Mouse (Mus musculus) monocyte, adult 5-6 weeks (primary cell): ENCODE data around the gene Cmklr1. TPM values are rescaled to one million over a fixed set of nuclear protein-coding genes. Genes with fewer than 3 reads are reported as not detected.

Experiments
- ATAC-seq: fragments of 153-309, 156-312 bp; replicated peaks from 2 replicates; pipeline ENCODE4 v1.8.0; 2017; ENCODE audit warnings: mild to moderate bottlenecking; ENCODE audit not compliant: low TSS enrichment, insufficient number of reproducible peaks, severe bottlenecking, poor library complexity, low FRiP score
- total RNA-seq: library from RNA; stranded (forward); fragments of 200-1000, 200-491, 200-594 nt; gene quantifications from 3 replicates; pipeline ENCODE4 v1.2.3, GENCODE M21; 2017

Cmklr1 gene
- total RNA-seq, result 15.8 to 84.7 TPM (median 20.2 TPM) in 3 replicates

GRCm38 (mm10) chr5:113650035-113650865 lies at the start of gene Cmklr1:
TSS of gene Cmklr1 (minus strand) at chr5:113650426.
- no peak for ATAC-seq

DNA sequence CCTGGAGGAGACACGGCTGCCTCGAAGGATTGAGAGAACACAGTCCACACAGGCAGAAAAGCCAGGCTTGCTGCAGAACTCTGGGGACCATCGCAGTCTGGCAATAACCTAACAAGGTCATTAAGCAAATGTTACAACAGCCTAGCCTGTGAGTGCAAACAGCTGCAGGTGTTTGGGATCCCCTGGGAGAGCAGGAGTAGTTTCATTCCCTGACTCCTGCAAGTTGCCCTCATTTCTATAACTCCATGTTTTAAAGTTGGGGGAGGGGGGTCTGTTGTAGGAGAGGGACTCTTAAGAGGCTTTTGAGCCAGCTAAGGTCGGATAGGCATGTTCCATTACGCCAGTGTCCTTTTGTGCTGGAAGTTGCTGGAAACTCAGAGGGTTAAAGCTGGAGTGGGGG lies 44.2 kb upstream of the Cmklr1 start:
- no peak for ATAC-seq

GRCm38 (mm10) chr5:113694000-113694399 lies 43.8 kb upstream of the Cmklr1 start:
- ATAC-seq, result no peak

DNA sequence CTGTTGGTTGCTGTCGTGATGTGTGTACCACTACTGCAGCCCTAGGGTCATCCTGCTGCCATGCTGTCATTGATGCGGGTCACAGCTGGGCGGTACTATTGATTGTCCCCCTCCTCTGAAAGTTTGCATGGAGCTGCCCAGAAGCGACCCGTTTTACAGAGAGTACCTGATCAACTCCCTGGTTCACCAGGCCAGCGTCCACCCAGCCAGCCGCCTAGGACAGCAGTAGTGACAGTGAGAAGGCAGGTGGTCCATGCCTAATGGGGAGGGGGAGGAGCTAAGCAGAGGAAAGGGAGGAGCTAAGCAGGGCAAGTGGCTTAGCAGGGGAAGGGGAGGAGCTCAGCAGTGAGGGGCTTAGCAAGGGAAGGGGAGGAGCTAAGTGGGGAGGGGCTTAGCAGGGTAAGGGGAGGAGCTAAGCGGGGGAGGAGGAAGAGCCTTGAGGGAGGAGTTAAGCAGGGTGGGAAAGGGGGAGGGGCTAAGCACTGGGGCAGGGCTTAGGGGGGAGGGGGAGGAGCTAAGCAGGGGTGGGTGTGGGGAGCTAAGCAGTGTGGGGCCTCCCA lies 43.0 kb upstream of the Cmklr1 start:
- ATAC-seq, result no peak

GRCm38 (mm10) chr5:113690866-113691265 lies 40.6 kb upstream of the Cmklr1 start:
- ATAC-seq, result no peak

DNA sequence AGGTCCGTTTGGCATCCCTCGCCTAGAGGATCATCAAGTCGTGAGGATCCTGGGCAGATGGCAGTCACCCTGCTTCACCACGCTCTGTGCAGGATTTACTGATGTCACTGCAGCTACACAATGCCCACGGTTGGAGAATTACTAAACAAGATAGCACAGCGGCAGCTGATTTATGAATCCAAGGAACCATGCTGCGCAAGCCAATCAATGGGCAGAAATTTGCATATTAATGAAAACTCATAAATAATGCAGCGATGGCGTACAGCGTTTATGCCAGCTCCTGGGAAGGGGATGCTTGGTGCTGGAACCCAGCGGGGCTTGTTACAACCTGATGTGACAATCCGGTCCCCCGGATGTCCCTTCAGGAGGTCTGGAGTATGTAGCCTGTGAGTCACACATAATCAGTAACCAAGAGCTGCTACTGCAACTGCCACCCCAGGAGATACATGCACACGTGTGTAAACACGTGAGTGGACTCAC lies 39.9 kb upstream of the Cmklr1 start:
- no peak for ATAC-seq

GRCm38 (mm10) chr5:113687514-113687913 lies 37.3 kb upstream of the Cmklr1 start:
- no peak for ATAC-seq

DNA sequence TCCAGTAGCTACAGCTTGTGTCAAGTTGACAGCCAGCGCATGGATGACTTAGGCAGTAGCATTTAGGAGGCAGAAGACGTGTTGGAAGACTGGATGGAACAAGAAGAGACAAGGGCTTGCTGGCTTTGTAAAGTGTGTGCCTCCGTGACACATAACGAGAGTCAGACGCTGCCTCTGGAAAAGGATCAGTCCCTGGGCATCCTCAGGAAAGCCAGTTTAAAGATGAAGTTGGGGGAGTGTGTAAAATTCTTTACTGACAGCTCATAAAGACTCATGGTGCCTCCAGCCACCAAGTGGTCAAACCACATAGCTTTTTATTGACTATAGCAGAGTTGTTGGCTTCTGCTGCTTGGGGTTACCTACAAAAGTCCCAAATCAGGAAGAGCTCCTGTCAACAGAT lies 35.2 kb upstream of the Cmklr1 start:
- ATAC-seq, result no peak

DNA sequence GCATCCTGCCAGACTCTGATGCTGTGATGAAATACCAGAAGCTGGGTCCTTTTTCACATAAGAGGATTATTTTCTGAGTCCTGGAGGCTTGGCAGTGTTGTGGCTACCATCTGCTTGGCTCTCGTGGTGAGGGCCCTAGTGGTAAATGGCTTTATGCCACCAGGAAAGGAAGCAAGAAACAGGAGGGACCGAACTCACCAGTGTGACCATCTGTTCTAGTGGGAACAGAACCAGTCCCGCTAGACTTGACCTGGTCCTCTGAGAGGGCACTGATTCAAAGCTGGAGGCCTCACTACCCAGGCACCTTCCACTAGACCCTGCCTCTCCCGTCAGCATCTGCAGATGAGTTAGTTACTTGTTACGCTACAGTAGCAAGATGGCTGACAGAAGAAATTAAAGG lies 33.0 kb upstream of the Cmklr1 start:
- ATAC-seq, result no peak

DNA sequence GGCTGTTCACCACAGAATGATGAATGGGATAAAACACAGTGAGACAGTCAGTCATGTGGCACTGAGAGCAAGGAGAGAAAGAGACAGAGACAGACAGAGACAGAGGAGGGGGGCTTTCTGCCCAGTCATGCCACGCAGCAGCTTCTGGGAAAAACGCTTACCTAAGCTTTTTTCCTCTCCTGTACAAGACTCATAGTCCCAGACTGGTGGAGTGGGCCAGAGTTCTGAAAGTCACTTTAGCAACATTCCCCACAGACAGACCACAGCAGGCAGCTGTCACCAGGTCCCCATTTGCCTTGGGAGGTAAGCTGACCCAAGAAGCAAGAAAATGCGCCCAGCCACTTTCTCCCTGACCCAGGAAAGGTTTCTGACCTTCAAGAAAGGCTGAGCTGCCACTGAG lies 32.2 kb upstream of the Cmklr1 start:
- no peak for ATAC-seq

DNA sequence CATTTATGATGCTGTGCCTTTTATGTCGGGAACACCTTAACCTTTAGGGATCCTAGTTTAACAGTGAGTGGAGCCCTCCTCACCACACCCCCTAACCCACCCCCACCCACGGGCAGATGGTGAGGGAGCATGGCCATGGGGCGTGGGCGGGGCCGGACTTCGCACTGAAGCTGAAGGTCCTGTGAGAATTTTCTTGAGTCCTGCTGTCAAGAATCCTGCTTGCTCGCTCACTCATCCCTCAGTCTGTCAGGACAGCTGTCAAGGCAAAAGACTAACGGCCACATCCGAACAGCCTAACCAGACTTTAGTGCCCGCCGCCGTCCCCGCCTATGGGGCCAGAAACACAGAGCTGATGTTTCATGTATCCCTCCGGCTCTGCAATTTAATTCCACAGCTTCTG lies 31.0 kb upstream of the Cmklr1 start:
- no peak for ATAC-seq

- ATAC-seq, result no peak
Measured at GRCm38 (mm10) chr5:113679509-113679908, 29.3 kb upstream of the Cmklr1 start.

- ATAC-seq, result no peak
Measured at GRCm38 (mm10) chr5:113678743-113679452, 28.7 kb upstream of the Cmklr1 start.

- ATAC-seq, result no peak
Measured at GRCm38 (mm10) chr5:113677541-113677940, 27.3 kb upstream of the Cmklr1 start.

- no peak for ATAC-seq
Measured at GRCm38 (mm10) chr5:113674851-113675250, 24.6 kb upstream of the Cmklr1 start.

DNA sequence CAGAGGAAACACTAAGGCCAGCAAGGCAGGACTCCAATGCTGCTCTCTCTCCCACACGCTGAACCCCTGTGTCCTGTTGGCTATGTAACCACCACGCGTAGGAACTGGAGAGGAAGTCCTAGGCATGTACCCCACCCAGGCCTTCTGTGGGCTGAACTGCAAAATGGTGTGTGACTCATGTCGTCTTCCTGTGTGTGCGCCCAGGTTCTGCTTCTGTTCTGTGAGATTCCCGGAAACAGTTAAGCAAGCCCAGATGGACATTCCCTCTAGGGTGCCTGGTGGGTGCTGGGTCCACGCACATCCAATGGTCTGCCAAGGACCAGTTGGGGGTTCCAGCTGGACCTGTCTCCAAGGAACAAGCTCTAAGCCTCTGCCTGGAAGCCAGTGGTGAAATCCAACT lies 22.2 kb upstream of the Cmklr1 start:
- ATAC-seq, result peak; percentile 97

- 0 out of 2 replicates have a peak, but pooled peaks have one; percentile 23 for ATAC-seq
Measured at GRCm38 (mm10) chr5:113670597-113670996, 20.4 kb upstream of the Cmklr1 start.

- ATAC-seq, result no peak
Measured at GRCm38 (mm10) chr5:113670110-113670509, 19.9 kb upstream of the Cmklr1 start.

GRCm38 (mm10) chr5:113664629-113665195 lies 14.5 kb upstream of the Cmklr1 start:
- ATAC-seq, result peak; percentile 79
